Mouse (Mus musculus) mouse embryonic stem cell (cell line): Measurements from ENCODE around the gene Duoxa1.

Experiments used
- in situ Hi-C, 2 experiments: fragments of 300-500 bp; cut with MboI; formaldehyde crosslinking; loops; 1 replicate in 1 of 2; 3 replicates in 1 of 2; pipeline ENCODE4 v1.14.3; 2019 to 2020; ENCODE audit warnings: low sequenced_read_pairs in 2 of 2, low pct_unique_long_range_greater_than_20kb in 1 of 2, mixed read lengths in 1 of 2; ENCODE audit not compliant: unreplicated experiment in 1 of 2

Gene Duoxa1

DNA sequence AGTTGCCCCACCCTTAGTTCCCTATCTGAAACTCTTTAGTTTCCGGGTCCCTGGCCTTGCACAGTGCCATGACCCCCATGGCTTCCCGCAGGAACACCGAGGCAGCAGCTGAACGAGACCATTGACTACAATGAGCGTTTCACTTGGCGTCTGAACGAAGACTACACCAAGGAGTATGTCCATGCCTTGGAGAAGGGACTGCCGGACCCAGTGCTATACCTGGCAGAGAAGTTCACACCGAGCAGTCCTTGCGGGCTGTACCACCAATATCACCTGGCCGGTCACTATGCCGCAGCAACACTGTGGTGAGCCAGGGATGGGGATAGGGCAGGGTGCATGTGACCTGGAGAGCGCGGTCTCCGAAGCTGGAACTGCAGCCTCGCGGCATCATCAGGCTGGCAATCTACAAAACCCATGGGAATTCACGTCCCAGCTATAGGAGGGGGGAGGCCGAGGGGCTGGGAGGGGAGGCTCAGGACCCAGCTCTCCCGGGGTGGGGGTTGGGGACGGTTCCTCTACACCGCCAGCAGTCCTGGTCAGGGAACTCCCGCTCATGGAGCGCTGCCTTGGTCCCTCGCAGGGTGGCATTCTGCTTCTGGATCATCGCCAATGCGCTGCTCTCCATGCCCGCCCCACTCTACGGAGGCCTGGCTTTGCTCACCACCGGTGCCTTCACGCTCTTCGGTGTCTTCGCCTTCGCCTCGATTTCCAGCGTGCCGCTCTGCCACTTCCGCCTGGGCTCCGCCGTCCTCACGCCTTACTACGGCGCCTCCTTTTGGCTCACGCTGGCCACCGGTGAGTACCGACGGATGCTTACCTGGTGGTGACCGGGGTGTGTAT, 12.2 kb downstream of the Duoxa1 start:
- in situ Hi-C loops, result loop anchor here in 1 of 2 experiments (10.0 kb wide), 1 partner anchor 236 kb away; no protein-coding TSS in a partner anchor

GRCm38 (mm10) chr2:122300656-122301020, 12.9 kb downstream of the Duoxa1 start:
- in situ Hi-C loops, result loop anchor here in 1 of 2 experiments (10.0 kb wide), 1 partner anchor 236 kb away; no protein-coding TSS in a partner anchor

DNA sequence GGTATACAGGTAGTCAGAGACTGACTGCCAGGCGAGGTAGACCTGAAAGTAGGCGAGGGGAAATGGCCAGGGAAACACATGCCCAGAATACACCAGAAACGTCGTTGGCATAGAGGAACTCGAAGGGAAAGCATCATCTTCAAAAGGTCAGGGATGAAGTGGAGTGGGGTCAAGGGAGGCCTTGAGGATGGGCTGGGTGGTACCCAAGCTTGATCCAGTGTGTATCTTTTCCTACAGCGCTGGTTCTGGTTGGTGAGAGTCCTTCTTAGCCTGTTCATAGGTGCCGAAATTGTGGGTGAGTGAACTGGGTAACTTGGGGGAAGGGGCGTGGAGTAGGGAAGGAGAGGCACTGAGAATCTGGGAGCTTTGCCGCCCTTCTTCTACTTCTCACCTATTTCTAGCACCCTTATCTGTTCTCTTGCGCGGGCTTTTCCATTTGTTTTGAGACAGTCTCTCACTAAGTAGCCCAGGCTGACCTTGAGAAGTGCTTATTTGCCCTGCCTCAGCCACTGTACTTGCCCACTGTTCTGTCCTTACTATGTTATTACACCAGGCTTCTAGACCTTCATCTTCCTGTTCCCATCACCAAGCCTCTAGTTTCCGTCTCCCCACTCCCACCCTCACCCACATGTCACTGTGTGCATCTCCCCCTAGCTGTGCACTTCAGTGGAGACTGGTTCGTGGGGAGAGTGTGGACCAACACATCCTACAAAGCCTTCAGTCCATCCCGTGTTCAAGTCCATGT, 13.4 kb downstream of the Duoxa1 start:
- in situ Hi-C loops, result loop anchor here in 1 of 2 experiments (10.0 kb wide), 1 partner anchor 235 kb away; no protein-coding TSS in a partner anchor

DNA sequence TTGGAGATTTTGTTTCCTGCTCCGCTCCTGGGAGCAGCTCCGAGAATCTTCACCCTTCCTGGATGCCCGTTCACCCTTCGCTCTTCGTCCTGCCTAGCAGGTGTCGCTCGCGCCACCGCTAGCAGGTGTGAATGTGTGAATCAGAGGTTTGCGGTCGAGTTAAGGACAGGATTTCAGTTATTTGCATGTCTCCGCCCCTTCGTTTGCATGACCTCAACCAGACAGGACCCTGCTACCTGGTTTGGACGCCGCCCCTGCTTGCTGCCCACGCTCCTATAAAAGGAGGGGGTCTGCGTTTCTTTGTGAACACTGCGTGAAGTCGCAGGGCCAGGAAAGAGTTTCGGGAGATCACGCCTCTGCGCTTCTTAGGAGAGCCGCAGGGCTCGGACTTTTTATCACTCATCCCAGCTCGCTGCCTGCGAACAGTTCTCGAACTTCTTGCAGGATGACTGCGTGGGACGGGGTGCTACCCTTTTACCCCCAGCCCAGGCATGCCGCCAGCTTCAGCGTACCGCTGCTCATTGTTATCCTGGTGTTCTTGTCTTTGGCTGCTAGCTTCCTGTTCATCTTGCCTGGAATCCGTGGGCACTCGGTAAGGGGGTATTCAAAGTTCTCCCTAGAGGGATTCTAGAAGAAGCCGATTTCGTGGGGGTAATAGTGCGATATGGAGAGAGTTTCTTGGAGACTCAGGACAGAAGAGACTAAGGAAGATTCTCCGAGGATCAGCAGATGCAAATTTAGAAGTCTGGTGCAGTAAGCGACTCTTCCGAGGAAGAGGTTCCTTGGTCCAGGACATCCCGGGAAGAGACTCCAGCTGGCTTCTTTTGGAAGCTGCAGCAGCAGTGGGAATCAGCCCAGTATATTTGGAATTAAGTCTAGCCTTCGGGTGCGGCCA, 14.7 kb downstream of the Duoxa1 start, which contains the start of gene Duoxa2:
Gene Duoxa2, plus strand, starts transcription at position 305 of the 895 bp plus-strand sequence.
- in situ Hi-C loops, result no loop called here

GRCm38 (mm10) chr2:122298096-122298499, 15.4 kb downstream of the Duoxa1 start, which contains the start of gene Duox2:
Duox2 (minus strand) TSS chr2:122298449.
- in situ Hi-C loops, result no loop called here

DNA sequence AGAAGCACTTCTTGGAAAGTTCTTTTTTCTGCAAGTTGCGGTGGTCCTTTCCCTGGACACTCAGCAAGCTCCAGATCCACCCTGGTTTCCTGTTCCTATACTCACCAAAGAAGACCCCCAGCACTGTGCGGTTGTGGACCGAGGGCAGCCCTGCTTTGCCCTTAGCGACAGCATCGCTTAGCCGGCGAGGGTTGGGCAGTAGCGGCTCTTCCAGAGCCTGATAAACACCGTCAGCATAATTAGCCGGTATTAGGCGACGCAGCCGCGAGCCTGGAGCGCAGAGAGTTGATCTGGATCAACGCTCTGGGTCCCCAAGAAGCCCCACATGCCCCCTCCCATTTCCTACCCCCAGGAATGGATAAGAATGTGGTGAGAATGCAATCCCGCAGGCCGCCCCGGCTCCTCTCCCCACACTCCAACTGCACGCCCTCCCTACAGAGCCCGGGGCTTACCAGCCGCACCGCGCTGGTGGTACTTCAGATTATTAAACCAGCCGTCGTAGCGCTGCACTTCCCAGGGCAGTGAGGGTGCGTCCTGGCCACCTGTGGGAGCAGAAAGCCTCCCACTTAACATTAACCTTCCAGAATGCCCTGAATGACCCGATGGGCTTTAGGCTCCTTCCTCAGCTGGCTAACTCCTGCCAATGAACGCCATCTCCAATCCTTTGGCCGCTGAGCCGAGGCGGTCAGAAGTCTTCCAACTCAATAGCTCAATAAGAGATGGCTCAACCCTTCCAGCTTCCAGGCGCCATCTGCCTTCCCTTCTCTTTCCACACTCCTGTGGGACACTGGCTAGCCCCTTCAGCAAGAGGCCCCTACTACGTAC, 16.0 kb downstream of the Duoxa1 start:
- in situ Hi-C loops, result no loop called here

DNA sequence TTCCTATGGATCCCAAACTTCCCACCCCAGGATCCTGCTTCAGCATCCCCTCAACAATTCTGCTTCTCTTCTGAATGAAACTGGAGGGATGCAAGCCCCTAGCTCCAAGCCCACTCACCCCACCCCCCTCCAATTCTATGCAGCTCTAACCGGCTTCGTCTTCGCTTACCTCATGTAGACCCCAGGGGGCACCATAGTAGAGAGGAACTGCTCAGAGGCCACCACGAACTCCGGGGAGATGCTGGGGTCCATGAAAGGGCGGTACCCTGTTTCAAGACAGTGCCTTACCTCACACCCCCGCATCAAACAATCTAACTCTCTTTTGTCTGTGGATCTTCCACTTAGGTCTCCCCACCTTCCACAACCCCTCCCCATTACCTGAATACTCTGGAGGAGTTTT, 18.6 kb downstream of the Duoxa1 start:
- in situ Hi-C loops, result no loop called here

GRCm38 (mm10) chr2:122286137-122286536, 27.4 kb downstream of the Duoxa1 start:
- in situ Hi-C loops, result no loop called here

- in situ Hi-C loops, result no loop called here
Observed at GRCm38 (mm10) chr2:122284091-122284490, 29.4 kb downstream of the Duoxa1 start.

GRCm38 (mm10) chr2:122278769-122279168, 34.8 kb downstream of the Duoxa1 start:
- in situ Hi-C loops, result no loop called here

DNA sequence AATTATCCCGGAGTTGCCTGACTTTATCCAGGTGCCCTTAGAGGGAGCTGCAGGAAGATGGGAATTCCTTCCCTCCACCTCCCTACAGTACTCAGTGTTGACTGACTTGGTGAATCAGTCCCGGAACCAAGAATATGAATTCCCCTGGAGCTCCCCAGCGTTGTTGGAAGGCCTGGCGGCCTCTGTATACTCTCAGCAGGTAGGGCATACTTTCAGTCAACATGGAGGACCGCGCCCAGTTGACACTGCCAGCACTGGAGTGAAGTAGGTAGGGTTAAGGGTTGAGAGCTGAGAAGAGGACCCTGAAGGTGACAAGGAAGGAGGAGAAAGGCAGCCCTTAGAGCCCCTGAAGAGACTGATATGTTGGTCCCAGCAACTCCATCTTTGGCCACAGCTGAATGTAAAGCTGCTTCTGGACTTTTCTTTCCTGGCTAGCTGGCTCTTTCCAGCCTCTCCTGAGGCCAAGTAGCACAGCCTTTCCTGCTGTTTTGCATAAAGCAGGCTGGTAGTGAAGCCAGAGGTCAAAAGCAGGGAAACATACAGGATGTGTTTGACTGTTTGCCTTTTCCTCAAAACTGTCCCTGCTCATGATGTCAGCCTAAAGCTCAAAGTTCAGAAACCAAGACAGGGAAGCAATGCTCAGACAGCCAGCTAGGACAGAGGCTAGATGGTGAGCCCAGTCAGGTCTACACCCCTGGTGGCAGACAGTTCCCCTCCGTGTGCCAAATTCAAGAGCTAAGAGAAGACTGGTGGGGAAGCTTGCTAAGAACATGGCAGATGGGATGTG, 46.9 kb downstream of the Duoxa1 start:
- in situ Hi-C loops, result no loop called here

DNA sequence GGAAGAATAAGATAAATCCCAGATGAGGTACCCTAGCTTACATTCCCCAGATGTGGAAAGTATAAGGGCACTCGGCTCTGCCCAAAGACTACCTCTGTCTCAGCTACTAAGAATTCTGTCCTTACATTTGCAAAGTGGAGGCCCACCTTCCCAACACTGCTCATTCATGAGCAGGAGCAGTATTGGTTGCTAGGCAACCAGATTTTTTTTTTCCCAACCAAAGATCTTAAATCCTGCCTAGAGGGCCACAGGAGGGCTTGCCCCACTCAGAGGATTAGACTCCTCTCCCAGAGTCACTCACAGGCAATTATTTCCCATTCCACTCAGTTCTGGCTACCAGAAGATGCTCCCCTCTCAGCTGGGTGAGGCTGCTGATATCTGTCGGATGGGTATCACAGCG, 48.8 kb downstream of the Duoxa1 start:
- in situ Hi-C loops, result no loop called here

DNA sequence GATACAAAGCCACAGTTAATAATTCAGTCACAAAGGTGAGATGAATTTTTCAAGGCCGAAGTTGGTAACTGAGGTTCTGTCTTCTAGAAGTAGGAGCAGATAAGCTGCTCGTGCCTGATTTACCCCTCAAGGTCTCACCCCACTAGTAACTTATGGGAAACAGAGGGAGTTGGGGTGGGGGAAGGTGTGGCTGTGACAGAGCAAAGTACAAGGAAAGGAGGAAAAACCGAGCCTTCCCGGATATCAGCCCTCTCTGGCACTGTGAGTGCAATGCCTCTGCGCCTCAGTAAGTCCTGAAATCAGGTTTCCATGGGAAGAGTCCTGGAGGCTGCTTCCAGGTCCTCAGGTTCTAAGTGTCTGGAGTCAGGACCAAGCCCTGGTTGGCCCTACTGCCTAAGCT, 52.8 kb downstream of the Duoxa1 start:
- in situ Hi-C loops, result no loop called here

GRCm38 (mm10) chr2:122255997-122256396, 57.5 kb downstream of the Duoxa1 start:
- in situ Hi-C loops, result no loop called here
